Mouse (Mus musculus): ENCODE measurements at regions not wholly inside any gene's neighbourhood (a gene's known extent, or its start where the extent isn't known, plus 50 kb on each side); places are given as distances from the start of the nearest gene placed in this dataset.

DNA sequence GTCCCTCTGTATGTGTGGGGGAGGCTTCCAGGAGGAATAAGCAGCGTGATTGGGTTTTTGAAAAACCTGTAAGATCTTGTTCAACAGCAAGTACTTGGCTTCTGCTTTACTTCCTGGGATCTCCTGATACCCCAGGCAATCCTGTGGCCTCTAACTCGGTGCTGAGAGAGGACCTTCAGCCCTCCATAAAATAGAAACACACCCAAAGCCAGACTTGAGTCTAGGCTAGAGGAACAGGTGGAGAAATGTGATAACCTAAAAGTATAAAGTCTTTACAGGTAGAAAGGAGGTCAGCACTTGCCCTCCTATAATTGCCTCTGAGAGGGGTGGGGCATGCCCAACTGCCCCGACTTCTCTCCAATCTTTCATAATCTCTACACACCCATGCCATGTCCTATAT is 183.1 kb downstream of the Ankrd16 start:
- H3K4me1 ChIP-seq (ENCODE audit: control insufficient read depth, insufficient read depth, low read length), result no peaks in the 10 kb centered on the region
- no peak overlapping the region for H3K4me3 ChIP-seq (ENCODE audit: insufficient read depth, low read depth, low read length)
- no peak overlapping the region for H3K27ac ChIP-seq (ENCODE audit: insufficient read depth, low read depth, low read length)
- no peak for TF ChIP-seq CTCF (IDR thresholded peaks at IDR 0.05; ENCODE audit: insufficient read depth, low read depth, low read length)
- no peak for TF ChIP-seq POLR2A (IDR thresholded peaks at IDR 0.05; ENCODE audit: insufficient read depth, low read depth, low read length)
- WGBS, result 76% methylated on average over 3 of the region's 3 CpGs

DNA sequence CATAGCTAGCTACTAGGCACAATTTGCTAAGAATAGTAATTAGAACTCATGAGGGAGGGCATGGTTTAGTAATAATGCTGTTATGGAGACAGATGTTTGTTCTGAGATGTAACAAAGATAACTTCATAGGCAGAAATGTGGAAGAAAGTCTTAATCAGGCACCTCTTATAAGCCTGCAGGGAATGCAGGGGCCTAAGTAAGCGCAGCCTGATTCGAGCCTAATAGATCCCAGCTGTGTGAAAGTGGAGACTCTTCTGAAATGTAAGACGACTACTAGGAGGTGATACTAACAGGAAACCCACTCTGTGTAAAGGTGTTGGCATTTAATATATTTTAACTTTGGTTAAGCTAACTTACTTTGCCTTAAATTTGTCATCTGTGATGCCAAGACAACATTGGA is 187.7 kb downstream of the Ankrd16 start:
- no peak overlapping the region for H3K27ac ChIP-seq (ENCODE audit: insufficient read depth, low read depth, low read length)
- 78% methylated on average over 3 of the region's 3 CpGs for WGBS
- H3K4me3 ChIP-seq (ENCODE audit: insufficient read depth, low read depth, low read length), result no peak overlapping the region
- no peaks in the 10 kb centered on the region for H3K4me1 ChIP-seq (ENCODE audit: control insufficient read depth, insufficient read depth, low read length)
- TF ChIP-seq CTCF (IDR thresholded peaks at IDR 0.05; ENCODE audit: insufficient read depth, low read depth, low read length) (no peak), POLR2A (IDR thresholded peaks at IDR 0.05; ENCODE audit: insufficient read depth, low read depth, low read length) (no peak)

DNA sequence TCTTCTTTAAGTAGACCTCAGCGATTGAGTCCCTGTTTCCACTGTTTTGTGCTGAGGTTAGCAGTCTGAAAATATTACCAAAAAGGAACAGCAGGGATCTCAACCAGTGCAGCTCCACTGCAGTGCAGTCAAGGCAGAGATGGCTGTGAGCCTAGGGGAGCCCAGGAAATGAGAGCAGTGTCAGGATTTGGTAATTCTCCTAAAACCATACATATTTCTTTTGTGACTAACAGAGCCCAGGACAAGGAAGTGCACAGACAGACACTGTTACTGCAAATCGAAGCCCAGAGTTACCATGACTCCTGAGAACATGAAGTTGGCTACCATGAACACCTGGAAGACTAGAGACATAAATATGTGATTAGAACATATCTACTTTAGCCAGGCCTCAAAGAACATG is 189.3 kb downstream of the Ankrd16 start:
- no peak for TF ChIP-seq POLR2A (IDR thresholded peaks at IDR 0.05; ENCODE audit: insufficient read depth, low read depth, low read length)
- TF ChIP-seq CTCF (IDR thresholded peaks at IDR 0.05; ENCODE audit: insufficient read depth, low read depth, low read length), result no peak
- Histone ChIP-seq H3K4me3 (ENCODE audit: insufficient read depth, low read depth, low read length) (no peak overlapping the region), H3K4me1 (ENCODE audit: control insufficient read depth, insufficient read depth, low read length) (no peaks in the 10 kb centered on the region), H3K27ac (ENCODE audit: insufficient read depth, low read depth, low read length) (no peak overlapping the region)
- 76% methylated on average over 2 of the region's 2 CpGs for WGBS

DNA sequence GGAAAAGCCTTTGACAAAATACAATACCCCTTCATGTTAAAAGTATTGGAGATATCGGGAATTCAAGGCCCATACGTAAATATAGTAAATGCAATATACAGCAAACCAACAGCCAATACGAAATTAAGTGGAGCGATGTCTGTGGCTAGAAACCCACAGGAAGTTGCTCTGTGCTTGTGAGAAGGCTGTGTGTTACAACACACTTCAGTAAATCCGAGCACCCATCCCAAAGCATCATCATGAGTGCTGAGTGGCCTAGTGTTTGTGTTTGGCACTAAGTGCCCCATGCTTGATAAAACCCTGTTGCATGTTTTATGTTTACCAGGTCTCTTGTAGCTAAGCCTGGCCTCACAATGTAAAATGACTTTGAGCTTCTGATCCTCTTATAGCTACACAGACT is 194.3 kb downstream of the Ankrd16 start:
- TF ChIP-seq CTCF (IDR thresholded peaks at IDR 0.05; ENCODE audit: insufficient read depth, low read depth, low read length) (no peak), POLR2A (IDR thresholded peaks at IDR 0.05; ENCODE audit: insufficient read depth, low read depth, low read length) (no peak)
- H3K4me1 ChIP-seq (ENCODE audit: control insufficient read depth, insufficient read depth, low read length), result no peaks in the 10 kb centered on the region
- H3K27ac ChIP-seq (ENCODE audit: insufficient read depth, low read depth, low read length), result no peak overlapping the region
- WGBS, result 90% methylated on average over 5 of the region's 5 CpGs
- H3K4me3 ChIP-seq (ENCODE audit: insufficient read depth, low read depth, low read length), result no peak overlapping the region

DNA sequence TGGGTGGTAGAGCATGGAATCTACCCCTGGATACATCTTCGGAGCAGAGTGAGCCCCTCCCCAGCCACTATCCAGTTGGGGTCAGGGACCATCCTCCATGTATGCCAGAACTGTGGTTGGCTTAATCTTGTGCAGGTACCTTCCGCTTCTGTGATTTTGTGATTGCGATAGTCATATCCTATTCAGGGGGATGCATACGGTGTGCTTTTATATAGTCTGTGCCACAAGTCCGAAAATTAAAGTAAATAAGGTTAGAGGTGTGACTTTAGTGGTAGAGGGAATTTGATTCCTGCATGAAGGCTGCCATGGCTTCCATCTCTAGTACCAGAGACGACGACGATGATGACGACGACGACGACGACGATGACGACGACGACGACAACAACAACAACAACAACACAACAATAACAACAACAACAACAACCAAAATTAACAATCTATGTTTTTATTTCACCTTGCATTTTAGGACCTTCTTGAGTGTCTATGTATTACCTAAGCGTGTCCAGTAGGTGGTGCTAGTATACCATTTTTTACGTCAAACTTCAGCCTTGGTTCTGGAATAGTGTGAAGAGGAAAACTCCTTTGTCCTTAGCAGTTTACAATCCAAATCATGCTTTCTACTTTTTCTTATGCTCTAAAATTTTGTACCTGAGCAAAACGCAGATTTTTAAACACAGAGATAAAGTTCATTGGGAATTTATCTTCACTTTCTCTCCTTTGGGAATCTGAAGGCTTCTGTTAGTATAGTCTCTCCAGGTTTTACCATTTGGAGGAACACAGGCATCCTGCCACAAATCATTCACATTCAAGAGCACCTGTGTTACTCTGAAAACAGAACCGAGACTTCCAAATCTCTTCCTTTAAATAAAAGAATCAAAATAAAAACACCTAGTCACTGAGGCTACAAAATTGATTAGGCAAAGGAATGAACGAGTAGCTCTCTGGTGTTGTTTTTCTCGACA is 224.5 kb downstream of the Ankrd16 start:
- H3K4me1 ChIP-seq (ENCODE audit: control insufficient read depth, insufficient read depth, low read length), result no peaks in the 10 kb centered on the region
- H3K27ac ChIP-seq (ENCODE audit: insufficient read depth, low read depth, low read length), result no peak overlapping the region
- 32% methylated on average over 24 of the region's 24 CpGs for WGBS
- no peak overlapping the region for H3K4me3 ChIP-seq (ENCODE audit: insufficient read depth, low read depth, low read length)
- TF ChIP-seq POLR2A (IDR thresholded peaks at IDR 0.05; ENCODE audit: insufficient read depth, low read depth, low read length), result no peak
- no peak for TF ChIP-seq CTCF (IDR thresholded peaks at IDR 0.05; ENCODE audit: insufficient read depth, low read depth, low read length)

DNA sequence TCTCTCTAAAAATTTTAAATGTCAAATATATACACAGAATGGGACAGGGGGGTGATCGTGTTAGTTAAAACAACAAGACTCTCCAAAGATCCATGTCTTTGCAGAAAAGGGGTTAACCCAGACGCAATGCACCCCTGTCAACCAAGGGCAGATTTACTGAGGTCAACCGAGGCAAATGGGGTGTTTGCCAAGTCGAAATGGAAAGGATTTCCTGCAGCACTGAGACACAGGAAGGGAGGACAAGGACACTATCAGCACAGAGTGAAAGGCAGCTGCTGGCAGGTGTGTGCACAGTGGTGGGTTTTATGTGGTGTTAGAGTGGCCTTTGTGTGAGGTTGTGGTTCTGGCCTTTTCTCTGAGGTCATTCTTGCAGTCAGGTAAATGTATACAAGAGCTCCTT is 226.7 kb downstream of the Ankrd16 start:
- Histone ChIP-seq H3K4me3 (ENCODE audit: insufficient read depth, low read depth, low read length) (no peak overlapping the region), H3K4me1 (ENCODE audit: control insufficient read depth, insufficient read depth, low read length) (no peaks in the 10 kb centered on the region), H3K27ac (ENCODE audit: insufficient read depth, low read depth, low read length) (no peak overlapping the region)
- TF ChIP-seq POLR2A (IDR thresholded peaks at IDR 0.05; ENCODE audit: insufficient read depth, low read depth, low read length) (no peak), CTCF (IDR thresholded peaks at IDR 0.05; ENCODE audit: insufficient read depth, low read depth, low read length) (no peak)
- WGBS, result 68% methylated on average over 4 of the region's 4 CpGs

DNA sequence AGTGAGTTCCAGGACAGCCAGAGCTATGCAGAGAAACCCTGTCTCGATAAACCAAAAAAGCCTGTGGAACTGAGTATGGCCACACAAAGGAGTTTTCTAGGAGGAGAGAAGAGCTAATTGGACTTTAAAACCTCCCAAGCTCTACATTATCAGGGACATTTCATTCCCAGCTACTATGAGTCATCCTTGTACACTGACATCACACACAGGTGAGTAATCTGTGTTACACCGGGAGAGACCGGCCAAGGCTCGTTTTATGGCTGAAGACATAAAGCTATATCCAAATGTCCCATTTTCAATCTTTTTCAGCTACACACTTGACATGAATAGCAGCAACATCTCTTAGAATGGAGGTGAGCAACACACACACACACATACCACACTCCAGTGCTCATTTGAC is 229.5 kb downstream of the Ankrd16 start:
- Histone ChIP-seq H3K4me1 (ENCODE audit: control insufficient read depth, insufficient read depth, low read length) (no peaks in the 10 kb centered on the region), H3K27ac (ENCODE audit: insufficient read depth, low read depth, low read length) (no peak overlapping the region), H3K4me3 (ENCODE audit: insufficient read depth, low read depth, low read length) (no peak overlapping the region)
- TF ChIP-seq CTCF (IDR thresholded peaks at IDR 0.05; ENCODE audit: insufficient read depth, low read depth, low read length), result no peak
- TF ChIP-seq POLR2A (IDR thresholded peaks at IDR 0.05; ENCODE audit: insufficient read depth, low read depth, low read length), result no peak
- WGBS, result 81% methylated on average over 4 of the region's 4 CpGs

DNA sequence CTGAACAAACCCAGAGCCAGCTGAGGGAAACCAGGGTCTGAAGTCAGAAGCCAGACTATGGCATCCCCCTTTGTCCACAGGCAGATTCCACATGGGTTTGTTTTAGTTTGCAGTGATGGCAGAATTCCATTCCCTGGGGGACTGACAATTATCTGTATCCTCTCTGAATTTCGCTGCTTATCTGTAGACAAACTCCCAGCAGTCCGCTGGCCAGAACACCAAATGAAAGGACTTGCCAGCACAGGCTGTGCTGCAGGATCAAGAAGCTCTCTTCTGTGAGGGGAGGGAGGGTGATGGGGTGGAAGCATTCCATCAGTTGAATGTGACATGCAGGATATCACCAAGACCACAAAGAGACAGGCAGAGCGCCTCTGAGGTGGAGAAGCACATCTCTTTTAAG is 233.8 kb downstream of the Ankrd16 start:
- TF ChIP-seq POLR2A (IDR thresholded peaks at IDR 0.05; ENCODE audit: insufficient read depth, low read depth, low read length), result no peak
- no peak for TF ChIP-seq CTCF (IDR thresholded peaks at IDR 0.05; ENCODE audit: insufficient read depth, low read depth, low read length)
- WGBS, result 68% methylated on average over 3 of the region's 3 CpGs
- no peaks in the 10 kb centered on the region for H3K4me1 ChIP-seq (ENCODE audit: control insufficient read depth, insufficient read depth, low read length)
- no peak overlapping the region for H3K4me3 ChIP-seq (ENCODE audit: insufficient read depth, low read depth, low read length)
- H3K27ac ChIP-seq (ENCODE audit: insufficient read depth, low read depth, low read length), result no peak overlapping the region

DNA sequence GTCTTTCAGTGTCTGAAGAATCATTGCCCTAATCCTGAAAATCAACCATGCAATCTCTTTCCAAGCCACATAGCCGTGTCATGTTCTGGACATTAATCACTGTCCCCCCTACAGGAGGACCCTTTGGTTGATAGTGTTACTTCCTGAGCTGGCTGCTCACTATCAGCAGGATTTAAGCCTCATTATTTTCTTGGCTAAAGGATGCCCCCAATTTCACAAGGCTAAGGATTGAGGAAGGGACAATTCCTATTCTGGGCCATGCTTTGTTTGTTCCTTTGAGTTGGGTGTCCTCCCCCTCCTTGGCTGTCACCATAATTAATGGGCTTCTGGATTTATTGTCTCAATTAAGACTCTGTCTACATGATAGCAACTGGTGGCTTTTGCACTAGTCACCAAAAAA is 241.9 kb downstream of the Ankrd16 start:
- Histone ChIP-seq H3K4me1 (ENCODE audit: control insufficient read depth, insufficient read depth, low read length) (no peaks in the 10 kb centered on the region), H3K4me3 (ENCODE audit: insufficient read depth, low read depth, low read length) (no peak overlapping the region), H3K27ac (ENCODE audit: insufficient read depth, low read depth, low read length) (no peak overlapping the region)
- TF ChIP-seq POLR2A (IDR thresholded peaks at IDR 0.05; ENCODE audit: insufficient read depth, low read depth, low read length), result no peak
- TF ChIP-seq CTCF (IDR thresholded peaks at IDR 0.05; ENCODE audit: insufficient read depth, low read depth, low read length), result no peak
- 63% methylated on average over 1 of the region's 1 CpGs for WGBS
